Mouse (Mus musculus) cerebellum, postnatal 36 days (tissue): ENCODE measurements around the gene Cdt1.

Experiments used
- DNase-seq, 2 experiments: peaks; one replicate each; pipeline ENCODE4 v3.0.0; 2021 to 2022; ENCODE audit warnings: mixed read lengths in 2 of 2

Gene Cdt1

GRCm38 (mm10) chr8:122616181-122616905, 48.5 kb downstream of the Cdt1 start:
- DNase-seq = no peak

GRCm38 (mm10) chr8:122617947-122618546, 50.2 kb downstream of the Cdt1 start:
- peak; percentile 90 to 91 for DNase-seq

GRCm38 (mm10) chr8:122618660-122619378, 51.0 kb downstream of the Cdt1 start:
- no peak for DNase-seq

GRCm38 (mm10) chr8:122620446-122620845, 52.6 kb downstream of the Cdt1 start:
- no peak for DNase-seq

- no peak for DNase-seq
Observed at GRCm38 (mm10) chr8:122622727-122623126, 54.9 kb downstream of the Cdt1 start, which contains the start of gene Pabpn1l. Gene Pabpn1l, minus strand, starts transcription at chr8:122622739.
